Mouse (Mus musculus) cerebellum, adult 2 months (tissue): ENCODE data around the gene Ccm2l.

Experiments
- CTCF ChIP-seq: fragments of 200-500 bp; IDR thresholded peaks from 2 replicates; pipeline ENCODE4 v1.5.1; 2011; ENCODE audit warnings: low read depth, mild to moderate bottlenecking, control low read depth, low read length, moderate library complexity, borderline replicate concordance; ENCODE audit not compliant: insufficient read depth
- POLR2A ChIP-seq: fragments of 200-500 bp; IDR thresholded peaks from 2 replicates; pipeline ENCODE4 v1.6.1; 2011; ENCODE audit warnings: low read length, control low read depth, borderline replicate concordance; ENCODE audit not compliant: insufficient read depth

- TF ChIP-seq CTCF = no peak
- no peak for TF ChIP-seq POLR2A
Observed at GRCm38 (mm10) chr2:153117051-153117486, 51.3 kb downstream of the Ccm2l start.
